Mouse (Mus musculus): ENCODE measurements around the gene Glb1. TPM values are rescaled to one million over a fixed set of nuclear protein-coding genes. Genes with fewer than 3 reads are reported as not detected.
"Not testable (repeated sequence)": the region's sequence is repeated elsewhere in the genome, so short reads cannot be mapped to it uniquely, and the experiment has no call there.

The Glb1 gene
- polyA plus RNA-seq (2012; rRNA removed) = 10.2 and 10.5 TPM in 2 replicates
- polyA plus RNA-seq (2014; fragmentation: Nextera tagmentation; extraction: Ambion mirVana) = 13.1 TPM in 2 replicates

- under 1% methylated on average over 73 of the region's 73 CpGs for WGBS (ENCODE audit: insufficient replicate concordance)
- peak; percentile 90 for ATAC-seq (ENCODE audit: insufficient read depth)
Measured at GRCm38 (mm10) chr9:114400949-114401684, at the start of gene Glb1, which contains the start of gene Tmppe. Glb1 (plus strand) TSS chr9:114401076. Tmppe (plus strand) TSS chr9:114401105.

GRCm38 (mm10) chr9:114367783-114368470, 32.9 kb upstream of the Glb1 start:
- under 1% methylated on average over 48 of the region's 48 CpGs for WGBS (ENCODE audit: insufficient replicate concordance)
- Histone ChIP-seq H3K4me3 (ENCODE audit: insufficient read depth in 1 of 2, low read depth in 2 of 2, low read length in 2 of 2) (peak overlapping the region; percentile 33 to 43), H3K36me3 (replicated peaks; ENCODE audit: control insufficient read depth, insufficient read depth, low read depth) (no peaks in the 10 kb centered on the region), H3K27me3 (ENCODE audit: control insufficient read depth, insufficient read depth, low read length) (no peaks in the 10 kb centered on the region), H3K9ac (replicated peaks) (no peak overlapping the region; the same call in 1 of the 2 replicates), H3K4me2 (ENCODE audit: low read depth) (peak overlapping the region; percentile 58), H3K4me1 (replicated peaks; ENCODE audit: control insufficient read depth in 2 of 2, insufficient read depth in 2 of 2, low read length in 1 of 2) (0 out of 4 replicates have a peak, but pooled peaks cover 0 to 2% of the 10 kb centered on the region in 2 experiments), H3K9me3 (ENCODE audit: control insufficient read depth, low read length) (no peaks in the 10 kb centered on the region), H3K27ac (no peak overlapping the region)
- ATAC-seq (ENCODE audit: insufficient read depth) = peak; percentile 74; the same call in 1 of the 2 replicates
- TF ChIP-seq CTCF (IDR thresholded peaks at IDR 0.05; ENCODE audit: low read depth) = no peak
- DNase-seq (ENCODE audit: low read depth in 3 of 3, low spot score in 3 of 3) = no peak

More at GRCm38 (mm10) chr9:114400949-114401684, at the start of gene Glb1, which contains the start of gene Tmppe:
- Histone ChIP-seq H3K9me3 (ENCODE audit: control insufficient read depth, low read length) (no peaks in the 10 kb centered on the region), H3K4me2 (ENCODE audit: low read depth) (peak within 1 kb of the TSS; percentile 80), H3K27ac (no peak within 1 kb of the TSS; the same call in 1 of the 2 replicates), H3K36me3 (replicated peaks; ENCODE audit: control insufficient read depth, insufficient read depth, low read depth) (peaks cover 5% of the 10 kb centered on the region), H3K4me1 (replicated peaks; ENCODE audit: control insufficient read depth in 2 of 2, insufficient read depth in 2 of 2, low read length in 1 of 2) (peaks cover 5 to 14% of the 10 kb centered on the region in 2 experiments; a peak in 3 of 4 replicates), H3K4me3 (ENCODE audit: insufficient read depth in 1 of 2, low read depth in 2 of 2, low read length in 2 of 2) (peak within 1 kb of the TSS; percentile 66 to 87), H3K9ac (replicated peaks) (peak within 1 kb of the TSS; percentile 81), H3K27me3 (ENCODE audit: control insufficient read depth, insufficient read depth, low read length) (no peaks in the 10 kb centered on the region)
- peak in 2 of 3 experiments; percentile 51 to 66 for DNase-seq (ENCODE audit: low read depth in 3 of 3, low spot score in 3 of 3)
- peak; percentile 61 for TF ChIP-seq CTCF (IDR thresholded peaks at IDR 0.05; ENCODE audit: low read depth)
- no peak for TF ChIP-seq EP300 (IDR thresholded peaks at IDR 0.05; ENCODE audit: low read depth)

GRCm38 (mm10) chr9:114368471-114368858, 32.4 kb upstream of the Glb1 start:
- H3K4me2 ChIP-seq (ENCODE audit: low read depth) = peak overlapping the region; percentile 58
- no peak overlapping the region for H3K27ac ChIP-seq
- ATAC-seq (ENCODE audit: insufficient read depth) (peak; percentile 25; the same call in 1 of the 2 replicates), DNase-seq (ENCODE audit: low read depth in 3 of 3, low spot score in 3 of 3) (no peak)
- H3K36me3 ChIP-seq (replicated peaks; ENCODE audit: control insufficient read depth, insufficient read depth, low read depth) = no peaks in the 10 kb centered on the region
- H3K9me3 ChIP-seq (ENCODE audit: control insufficient read depth, low read length) = no peaks in the 10 kb centered on the region
- 12% methylated on average over 12 of the region's 12 CpGs for WGBS (ENCODE audit: insufficient replicate concordance)
- no peak for TF ChIP-seq EP300 (IDR thresholded peaks at IDR 0.05; ENCODE audit: low read depth)
- no peak for TF ChIP-seq CTCF (IDR thresholded peaks at IDR 0.05; ENCODE audit: low read depth)
- no peaks in the 10 kb centered on the region for H3K27me3 ChIP-seq (ENCODE audit: control insufficient read depth, insufficient read depth, low read length)
- no peak overlapping the region for H3K9ac ChIP-seq (replicated peaks)
- H3K4me1 ChIP-seq (replicated peaks; ENCODE audit: control insufficient read depth in 2 of 2, insufficient read depth in 2 of 2, low read length in 1 of 2) = 0 out of 4 replicates have a peak, but pooled peaks cover 0 to 2% of the 10 kb centered on the region in 2 experiments
- H3K4me3 ChIP-seq (ENCODE audit: insufficient read depth in 1 of 2, low read depth in 2 of 2, low read length in 2 of 2) = peak overlapping the region; percentile 33 to 43

- not testable (repeated sequence) for H3K4me3 ChIP-seq (ENCODE audit: insufficient read depth in 1 of 2, low read depth in 2 of 2, low read length in 2 of 2); DNase-seq (ENCODE audit: low read depth in 3 of 3, low spot score in 3 of 3); H3K9ac ChIP-seq (replicated peaks); H3K27ac ChIP-seq; H3K27me3 ChIP-seq (ENCODE audit: control insufficient read depth, insufficient read depth, low read length); H3K9me3 ChIP-seq (ENCODE audit: control insufficient read depth, low read length); H3K4me2 ChIP-seq (ENCODE audit: low read depth); ATAC-seq (ENCODE audit: insufficient read depth); H3K4me1 ChIP-seq (replicated peaks; ENCODE audit: control insufficient read depth in 2 of 2, insufficient read depth in 2 of 2, low read length in 1 of 2); H3K36me3 ChIP-seq (replicated peaks; ENCODE audit: control insufficient read depth, insufficient read depth, low read depth)
- peak; percentile 25; the same call in 1 of the 2 replicates for TF ChIP-seq CTCF (IDR thresholded peaks at IDR 0.05; ENCODE audit: low read depth)
- 48% methylated on average over 5 of the region's 5 CpGs for WGBS (ENCODE audit: insufficient replicate concordance)
Measured at GRCm38 (mm10) chr9:114369389-114369788, 31.5 kb upstream of the Glb1 start.

GRCm38 (mm10) chr9:114371717-114372116, 29.2 kb upstream of the Glb1 start:
- not testable (repeated sequence) for ATAC-seq (ENCODE audit: insufficient read depth); H3K4me1 ChIP-seq (replicated peaks; ENCODE audit: control insufficient read depth in 2 of 2, insufficient read depth in 2 of 2, low read length in 1 of 2); H3K4me3 ChIP-seq (ENCODE audit: insufficient read depth in 1 of 2, low read depth in 2 of 2, low read length in 2 of 2); H3K9ac ChIP-seq (replicated peaks); H3K9me3 ChIP-seq (ENCODE audit: control insufficient read depth, low read length); H3K36me3 ChIP-seq (replicated peaks; ENCODE audit: control insufficient read depth, insufficient read depth, low read depth); H3K4me2 ChIP-seq (ENCODE audit: low read depth); H3K27me3 ChIP-seq (ENCODE audit: control insufficient read depth, insufficient read depth, low read length); H3K27ac ChIP-seq; DNase-seq (ENCODE audit: low read depth in 3 of 3, low spot score in 3 of 3)
- WGBS (ENCODE audit: insufficient replicate concordance) = 29% methylated on average over 5 of the region's 5 CpGs
- peak; percentile 53 for TF ChIP-seq CTCF (IDR thresholded peaks at IDR 0.05; ENCODE audit: low read depth)
